Mouse (Mus musculus) MEL-GATA-1-ER (cell line): ENCODE results near the gene Ppp2r5b.

ENCODE experiments used
- DNase-seq: peaks from one replicate; pipeline ENCODE4 v3.0.0-alpha.2; 2012; ENCODE audit warnings: low read depth; ENCODE audit errors: extremely low read depth

Gene Ppp2r5b

DNA sequence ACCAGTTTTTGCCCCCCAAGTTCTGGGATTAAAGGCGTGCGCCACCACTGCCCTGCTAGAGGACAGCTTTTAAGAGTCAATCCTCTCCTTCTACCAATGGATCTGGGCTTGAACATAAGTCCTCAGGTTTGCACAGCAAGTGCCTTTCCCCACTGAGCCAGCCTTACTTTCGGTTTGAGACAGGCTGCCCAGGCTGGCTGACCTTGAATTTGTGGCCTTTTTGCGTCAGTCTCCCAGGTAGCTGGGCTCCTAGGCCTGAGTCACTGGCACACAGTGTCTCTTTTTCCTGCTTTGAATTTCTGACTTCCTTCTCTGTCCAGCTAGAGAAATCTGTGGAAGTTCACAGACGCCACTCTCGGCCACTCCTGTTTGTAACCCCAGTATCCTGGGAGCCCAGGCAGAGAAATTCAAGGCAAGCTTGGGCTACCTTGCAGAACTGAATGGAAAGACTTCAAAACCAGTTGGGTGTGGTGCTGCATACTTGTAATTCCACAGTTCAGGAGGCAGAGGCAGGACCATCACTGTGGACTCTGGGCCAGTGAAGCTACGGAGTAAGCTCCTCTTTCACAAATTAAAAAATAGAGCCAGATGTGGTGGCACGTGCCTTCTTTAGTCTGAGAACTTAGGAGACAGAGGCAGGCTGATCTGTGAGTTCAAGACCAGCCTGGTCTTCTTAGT, 34.3 kb upstream of the Ppp2r5b start:
- DNase-seq = no peak

- DNase-seq = no peak
Observed at GRCm38 (mm10) chr19:6268670-6269132, 33.0 kb upstream of the Ppp2r5b start.

GRCm38 (mm10) chr19:6268170-6268528, 32.5 kb upstream of the Ppp2r5b start:
- peak; percentile 73 for DNase-seq

DNA sequence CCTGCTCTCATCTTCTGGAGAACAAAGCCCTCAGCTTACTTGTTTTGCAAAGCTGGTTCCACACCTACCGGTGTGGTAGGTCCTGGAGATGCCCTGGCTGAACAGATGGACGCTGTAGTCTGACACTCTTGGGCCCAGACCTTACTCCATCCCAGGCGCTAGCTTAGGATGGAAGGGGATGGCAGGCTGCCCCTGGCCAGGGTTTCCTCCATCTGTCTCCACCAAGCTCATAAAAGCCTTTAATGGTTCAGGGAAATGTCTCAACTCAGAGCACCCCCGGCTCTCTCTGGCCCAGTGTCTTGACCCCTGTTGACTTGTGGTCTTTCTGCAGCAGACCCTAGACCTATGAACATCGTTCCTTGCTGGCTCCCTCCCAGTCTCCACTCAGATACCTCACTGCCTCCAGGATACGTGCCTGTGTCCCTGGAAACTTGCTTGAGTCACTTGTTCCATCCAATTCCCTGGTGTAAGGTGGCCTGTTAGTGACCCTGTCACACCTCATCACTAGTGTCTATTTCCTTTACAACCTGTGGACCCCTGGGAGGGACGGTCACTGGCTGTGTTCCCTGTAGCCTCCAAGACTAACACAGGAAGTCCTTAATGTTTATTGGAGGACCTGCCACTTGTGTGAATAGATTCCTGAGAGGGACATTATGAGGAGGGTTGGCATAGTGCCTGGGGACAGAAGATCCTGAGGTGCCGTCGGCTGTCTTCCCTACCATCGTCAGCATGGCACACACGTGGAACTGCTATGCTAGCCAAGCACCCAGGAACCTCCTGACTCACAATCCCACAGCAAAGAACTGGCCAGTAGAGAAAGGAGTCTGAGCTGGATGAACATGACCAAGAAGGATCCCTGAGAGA, 31.9 kb upstream of the Ppp2r5b start:
- DNase-seq = no peak

- no peak for DNase-seq
Observed at GRCm38 (mm10) chr19:6265727-6266182, 30.1 kb upstream of the Ppp2r5b start.

- DNase-seq = no peak
Observed at GRCm38 (mm10) chr19:6264945-6265344, 29.3 kb upstream of the Ppp2r5b start.

DNA sequence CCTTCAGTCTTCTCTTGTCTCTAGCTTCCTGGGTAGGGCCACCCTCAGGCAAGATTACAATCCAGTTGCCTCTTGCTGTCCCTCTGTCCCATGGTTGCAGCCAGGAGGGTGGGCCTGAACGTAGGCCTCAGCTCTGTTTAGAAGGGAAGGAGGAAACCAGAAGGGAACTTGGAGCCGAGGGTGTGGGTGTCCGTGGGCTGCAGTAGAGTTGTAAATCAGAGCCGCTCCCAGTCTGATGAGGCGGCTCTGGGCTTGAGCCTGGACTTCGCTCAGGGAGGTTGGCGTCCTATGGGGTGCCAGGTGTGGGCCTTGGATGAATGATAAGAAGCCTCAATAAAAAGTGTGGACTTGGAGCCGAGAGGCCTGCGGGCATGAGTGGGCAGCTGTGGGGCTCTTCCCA, 28.5 kb upstream of the Ppp2r5b start:
- no peak for DNase-seq

DNA sequence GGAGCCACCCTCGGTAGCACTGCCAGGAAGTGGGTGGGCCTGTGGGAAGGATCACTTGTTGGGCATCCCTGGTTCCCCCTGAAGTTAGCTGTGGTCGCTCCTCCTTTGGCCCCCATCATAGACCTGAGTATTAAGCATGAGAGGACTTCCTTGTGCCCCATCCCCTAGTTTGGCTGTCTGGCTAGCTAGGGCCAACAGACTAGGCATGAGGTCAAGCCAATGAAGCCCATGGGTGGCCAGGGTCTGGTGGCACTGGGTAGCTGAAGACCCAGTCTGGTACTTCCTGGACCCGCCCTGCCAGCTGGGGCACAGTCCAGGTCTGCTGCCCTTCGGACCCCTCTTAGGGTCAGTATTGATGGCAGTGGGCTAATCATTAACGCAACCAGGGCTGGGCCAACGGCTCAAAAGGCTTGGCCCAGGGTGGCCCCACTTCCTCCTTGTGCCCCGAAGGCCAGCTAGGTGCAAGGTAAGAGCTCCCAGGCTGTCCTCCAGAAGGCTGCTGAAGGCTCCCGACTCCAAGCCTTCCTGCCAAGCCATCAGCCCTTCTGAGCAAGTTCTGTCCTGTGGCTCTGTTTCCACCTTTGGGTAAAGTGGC, 27.3 kb upstream of the Ppp2r5b start:
- no peak for DNase-seq

DNA sequence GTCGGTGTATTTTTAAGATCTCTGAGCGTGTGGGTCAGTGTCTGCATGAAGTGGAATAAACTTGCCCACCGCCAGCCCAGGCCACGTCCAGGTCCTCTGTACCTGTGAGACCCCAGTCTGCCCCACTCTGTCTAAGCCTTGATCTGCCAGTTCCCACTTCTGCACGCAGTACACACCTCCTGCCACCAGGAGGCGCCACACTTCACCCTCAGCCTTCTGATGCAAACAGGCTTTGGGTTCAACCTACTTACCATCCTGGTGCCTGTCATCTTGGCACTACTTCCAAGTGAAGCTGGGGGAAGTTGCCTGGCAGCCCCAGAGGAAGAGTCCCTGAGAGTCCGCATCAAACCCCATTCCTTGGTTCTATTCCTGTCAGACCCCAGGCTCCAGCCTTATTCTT, 26.6 kb upstream of the Ppp2r5b start:
- peak; percentile 41 for DNase-seq

GRCm38 (mm10) chr19:6261379-6261778, 25.7 kb upstream of the Ppp2r5b start:
- no peak for DNase-seq

GRCm38 (mm10) chr19:6260946-6261345, 25.3 kb upstream of the Ppp2r5b start:
- no peak for DNase-seq

GRCm38 (mm10) chr19:6260428-6260827, 24.8 kb upstream of the Ppp2r5b start:
- DNase-seq = no peak

DNA sequence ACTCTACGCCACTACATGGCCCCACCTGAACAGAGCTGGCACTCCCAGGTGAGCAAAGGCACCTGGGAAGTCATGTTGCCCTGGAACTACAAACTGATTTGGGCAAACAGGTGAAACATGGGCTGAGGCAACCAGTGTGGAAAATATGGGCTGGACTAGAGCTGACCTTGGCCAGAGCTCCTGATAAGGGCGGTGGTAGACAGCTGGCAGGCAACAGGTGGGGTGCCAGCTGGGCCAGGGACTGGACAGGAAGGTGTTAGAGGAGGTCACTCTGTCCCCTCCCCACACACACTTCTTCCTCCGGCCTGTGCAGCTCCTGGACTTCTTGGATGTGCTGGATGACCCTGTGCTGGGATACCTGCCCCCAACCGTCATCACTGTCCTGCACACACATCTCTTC, 17.3 kb upstream of the Ppp2r5b start:
- no peak for DNase-seq

DNA sequence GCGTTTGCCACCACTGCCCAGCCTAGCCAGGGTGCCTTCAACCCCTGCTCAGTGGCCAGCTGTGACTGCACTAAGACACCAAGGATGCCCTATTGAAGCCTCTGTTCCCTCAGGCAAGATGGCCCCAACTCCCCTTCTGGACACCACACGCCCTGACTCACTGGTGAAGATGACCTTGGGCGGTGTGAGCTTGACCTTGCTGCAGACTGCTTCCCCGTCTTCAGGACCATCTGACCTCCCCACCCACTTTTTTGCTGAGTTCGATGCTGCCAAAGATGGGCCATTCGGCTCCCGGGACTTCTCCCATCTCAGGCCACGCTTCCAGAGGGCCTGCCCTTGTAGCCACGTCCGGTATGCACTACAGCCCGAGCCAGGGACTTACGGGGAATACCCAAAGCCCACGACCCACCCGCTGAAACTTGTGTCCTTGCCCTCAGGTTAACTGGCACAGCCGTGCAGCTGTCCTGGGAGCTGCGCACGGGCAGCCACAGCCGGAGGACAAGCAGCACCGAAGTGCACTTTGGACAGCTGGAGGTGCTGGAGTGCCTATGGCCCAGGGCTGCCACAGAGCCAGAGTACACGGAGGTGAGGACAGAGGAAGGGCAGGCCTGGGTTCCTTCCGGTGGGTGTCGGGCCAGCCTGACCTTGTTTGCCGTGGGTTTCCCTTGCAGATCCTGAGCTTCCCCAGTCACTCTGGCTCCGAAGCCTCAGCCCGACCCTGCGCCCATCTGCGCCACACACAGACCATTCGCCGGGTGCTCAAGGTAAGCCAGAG, 12.0 kb upstream of the Ppp2r5b start:
- no peak for DNase-seq

- no peak for DNase-seq
Observed at GRCm38 (mm10) chr19:6245806-6246205, 10.1 kb upstream of the Ppp2r5b start.

GRCm38 (mm10) chr19:6243226-6243625, 7.6 kb upstream of the Ppp2r5b start:
- DNase-seq = no peak

GRCm38 (mm10) chr19:6242281-6242680, 6.6 kb upstream of the Ppp2r5b start:
- DNase-seq = peak; percentile 86

DNA sequence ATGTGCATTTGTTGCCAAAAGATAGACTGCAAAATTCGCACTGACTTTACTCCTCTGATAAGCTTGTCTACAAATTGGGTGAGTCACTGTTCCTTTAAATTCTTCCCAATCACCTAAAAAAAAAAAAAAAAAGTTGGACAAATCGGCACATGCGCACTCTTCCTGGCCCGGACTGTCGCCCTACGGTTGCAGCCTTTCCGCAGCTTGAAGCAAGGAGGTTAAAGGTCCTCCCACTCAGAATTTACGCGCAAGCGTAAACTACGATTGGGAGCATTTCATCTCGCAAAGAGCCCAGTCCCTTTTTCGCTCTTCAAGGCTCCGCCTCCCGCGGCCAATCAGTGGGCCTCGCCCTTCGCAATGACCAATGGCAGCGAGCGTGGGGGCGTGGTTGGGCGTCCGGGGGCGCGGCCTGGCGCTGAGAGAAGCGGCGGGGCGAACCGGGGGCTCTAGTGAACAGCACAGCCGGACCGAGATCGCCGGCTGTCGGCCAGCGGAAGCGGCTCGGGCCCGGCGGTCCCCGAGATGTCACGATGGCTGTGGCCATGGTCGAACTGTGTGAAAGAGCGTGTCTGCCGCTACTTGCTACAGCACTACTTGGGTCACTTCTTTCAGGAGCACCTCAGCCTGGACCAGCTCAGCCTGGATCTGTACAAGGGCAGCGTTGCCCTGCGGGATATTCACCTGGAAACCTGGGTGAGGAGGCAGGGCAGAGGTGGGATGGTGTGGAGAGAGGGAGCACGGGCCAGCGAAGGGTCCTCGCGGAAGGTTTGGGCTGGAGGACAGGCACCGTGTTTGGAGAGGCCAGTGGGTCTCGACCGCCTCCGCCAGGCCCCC, 5.8 kb upstream of the Ppp2r5b start, which contains the start of gene Atg2a:
TSS of gene Atg2a (plus strand) at position 395 of the 834 bp plus-strand sequence.
- DNase-seq = peak; percentile 99

DNA sequence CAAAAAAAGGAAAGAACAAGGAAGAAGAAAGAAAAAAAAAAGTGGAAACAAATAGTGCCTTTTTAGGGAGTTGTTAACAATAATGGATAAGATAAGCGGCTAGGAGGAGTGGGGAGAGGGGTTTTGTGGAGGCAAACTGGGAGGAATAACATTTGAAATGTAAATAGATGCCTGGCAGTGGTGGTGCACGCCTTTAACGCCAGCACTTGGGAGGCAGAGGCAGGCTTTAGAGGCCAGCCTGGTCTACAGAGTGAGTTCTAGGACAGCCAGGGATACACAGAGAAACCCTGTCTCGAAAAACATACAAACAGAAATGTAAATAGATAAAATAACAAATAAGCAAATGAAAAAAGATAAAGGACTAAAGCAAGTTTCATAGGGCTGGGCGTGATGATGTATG, 5.1 kb upstream of the Ppp2r5b start:
- no peak for DNase-seq

GRCm38 (mm10) chr19:6240136-6240535, 4.5 kb upstream of the Ppp2r5b start:
- peak; percentile 57 for DNase-seq
